Comparison of ENCODE assay signal across 8 mouse cellular contexts in genomic region chr2:119594113-119594981, GRCm38 (mm10). TPM values are rescaled to one million over a fixed set of nuclear protein-coding genes. Genes with fewer than 3 reads are reported as not detected.
DNase-seq lines count a peak whose midpoint lies in the region; ATAC-seq and TF ChIP-seq lines count a peak whose summit lies in the region.

No protein-coding gene starts in this region.

- peaks cover 15% of the 10 kb centered on the region for H3K4me1 ChIP-seq in forebrain, embryonic 10.5 days
- peaks cover 27% of the 10 kb centered on the region for H3K4me1 ChIP-seq in heart, embryonic 15.5 days (replicated peaks)
- peaks cover 15 to 18% of the 10 kb centered on the region in 2 experiments for H3K4me1 ChIP-seq in liver, embryonic 14.5 days (replicated peaks; ENCODE audit: control insufficient read depth in 2 of 2, insufficient read depth in 2 of 2, low read length in 1 of 2)
- peaks cover 8% of the 10 kb centered on the region; the same call in 1 of the 2 replicates for H3K4me1 ChIP-seq in neural tube, embryonic 11.5 days (ENCODE audit: control insufficient read depth, insufficient read depth, low read length)
- H3K4me1 ChIP-seq in stomach, postnatal 0 days (replicated peaks; ENCODE audit: control insufficient read depth, insufficient read depth), result no peaks in the 10 kb centered on the region

- under 1% methylated on average over 61 of the region's 61 CpGs for WGBS in forebrain, embryonic 10.5 days
- under 1% methylated on average over 61 of the region's 61 CpGs for WGBS in heart, embryonic 15.5 days
- WGBS in liver, embryonic 14.5 days (ENCODE audit: insufficient replicate concordance), result under 1% methylated on average over 61 of the region's 61 CpGs
- WGBS in neural tube, embryonic 11.5 days, result under 1% methylated on average over 61 of the region's 61 CpGs
- WGBS in stomach, postnatal 0 days, result under 1% methylated on average over 60 of the region's 61 CpGs

- H3K9ac ChIP-seq in heart, embryonic 15.5 days, result peak overlapping the region; percentile 76
- H3K9ac ChIP-seq in liver, embryonic 14.5 days (replicated peaks), result peak overlapping the region; percentile 91
- H3K9ac ChIP-seq in neural tube, embryonic 11.5 days (ENCODE audit: low read length), result peak overlapping the region; percentile 92
- peak overlapping the region; percentile 98 for H3K9ac ChIP-seq in stomach, postnatal 0 days (ENCODE audit: low read length)

- H3K9me3 ChIP-seq in forebrain, embryonic 10.5 days, result no peaks in the 10 kb centered on the region
- no peaks in the 10 kb centered on the region for H3K9me3 ChIP-seq in heart, embryonic 15.5 days (replicated peaks)
- no peaks in the 10 kb centered on the region for H3K9me3 ChIP-seq in liver, embryonic 14.5 days (ENCODE audit: control insufficient read depth, low read length)
- no peaks in the 10 kb centered on the region for H3K9me3 ChIP-seq in neural tube, embryonic 11.5 days (ENCODE audit: control insufficient read depth, low read length)
- H3K9me3 ChIP-seq in stomach, postnatal 0 days (ENCODE audit: control insufficient read depth, low read length), result no peaks in the 10 kb centered on the region

- peak overlapping the region; percentile 67 for H3K4me3 ChIP-seq in forebrain, embryonic 10.5 days
- peak overlapping the region; percentile 77 for H3K4me3 ChIP-seq in heart, embryonic 15.5 days
- peak overlapping the region; percentile 92 for H3K4me3 ChIP-seq in liver, embryonic 14.5 days (ENCODE audit: insufficient read depth in 1 of 2, low read depth in 2 of 2, low read length in 2 of 2)
- H3K4me3 ChIP-seq in neural tube, embryonic 11.5 days (ENCODE audit: low read depth, low read length), result peak overlapping the region; percentile 65
- peak overlapping the region; percentile 98 for H3K4me3 ChIP-seq in stomach, postnatal 0 days (ENCODE audit: low read depth, low read length)

- peak; percentile 87 to 93 for DNase-seq in CD8-positive naive resting alpha-beta T cell, adult 2 months (ENCODE audit: low read depth in 2 of 2, low spot score in 2 of 2)
- peak; percentile 96 for DNase-seq in c-Kit-positive CD71-negative TER-119-negative erythroid progenitor cells, embryonic 14.5 days (ENCODE audit: low read depth)
- DNase-seq in forebrain, embryonic 10.5 days (ENCODE audit: extremely low spot score, low spot score), result peak; percentile 94
- DNase-seq in kidney, postnatal 25 days, result peak; percentile 98 to 100
- DNase-seq in liver, embryonic 14.5 days (ENCODE audit: low read depth in 3 of 3, low spot score in 3 of 3), result peak; percentile 94 to 97 (median 96)
- peak; percentile 97 for DNase-seq in neural tube, embryonic 11.5 days (ENCODE audit: low spot score)
- peak; percentile 97 for DNase-seq in stomach, postnatal 0 days (ENCODE audit: low spot score)

- peaks cover 41% of the 10 kb centered on the region for H3K36me3 ChIP-seq in forebrain, embryonic 10.5 days (replicated peaks)
- peaks cover 28% of the 10 kb centered on the region for H3K36me3 ChIP-seq in heart, embryonic 15.5 days
- H3K36me3 ChIP-seq in liver, embryonic 14.5 days (replicated peaks; ENCODE audit: control insufficient read depth, insufficient read depth, low read depth), result peaks cover 30% of the 10 kb centered on the region
- peaks cover 5% of the 10 kb centered on the region for H3K36me3 ChIP-seq in neural tube, embryonic 11.5 days (ENCODE audit: control insufficient read depth, insufficient read depth, low read length)
- H3K36me3 ChIP-seq in stomach, postnatal 0 days (ENCODE audit: control insufficient read depth, insufficient read depth, low read length), result 0 out of 2 replicates have a peak, but pooled peaks cover 3% of the 10 kb centered on the region

- TF ChIP-seq CTCF in liver, embryonic 14.5 days (IDR thresholded peaks at IDR 0.05; ENCODE audit: low read depth), result 0 out of 2 replicates have a peak, but pooled peaks have one; percentile 1
- peak; percentile 35; the same call in 1 of the 2 replicates for TF ChIP-seq CTCF in stomach, postnatal 0 days (IDR thresholded peaks at IDR 0.05; ENCODE audit: low read depth)

- H3K27ac ChIP-seq in forebrain, embryonic 10.5 days, result peak overlapping the region; percentile 97
- peak overlapping the region; percentile 96 for H3K27ac ChIP-seq in heart, embryonic 15.5 days
- peak overlapping the region; percentile 91 for H3K27ac ChIP-seq in liver, embryonic 14.5 days
- H3K27ac ChIP-seq in neural tube, embryonic 11.5 days (ENCODE audit: low read depth, low read length), result peak overlapping the region; percentile 69
- H3K27ac ChIP-seq in stomach, postnatal 0 days (replicated peaks), result peak overlapping the region; percentile 99

- peak overlapping the region; percentile 63 for H3K4me2 ChIP-seq in heart, embryonic 15.5 days
- H3K4me2 ChIP-seq in liver, embryonic 14.5 days (ENCODE audit: low read depth), result peak overlapping the region; percentile 77
- H3K4me2 ChIP-seq in neural tube, embryonic 11.5 days (ENCODE audit: low read depth), result peak overlapping the region; percentile 70
- peak overlapping the region; percentile 63 for H3K4me2 ChIP-seq in stomach, postnatal 0 days (replicated peaks; ENCODE audit: low read depth)

- H3K27me3 ChIP-seq in forebrain, embryonic 10.5 days (ENCODE audit: poor library complexity, severe bottlenecking), result no peaks in the 10 kb centered on the region
- no peaks in the 10 kb centered on the region for H3K27me3 ChIP-seq in heart, embryonic 15.5 days
- H3K27me3 ChIP-seq in liver, embryonic 14.5 days (ENCODE audit: control insufficient read depth, insufficient read depth, low read length), result peaks cover 2% of the 10 kb centered on the region; the same call in 1 of the 2 replicates
- H3K27me3 ChIP-seq in neural tube, embryonic 11.5 days (ENCODE audit: control insufficient read depth, insufficient read depth, low read length), result no peaks in the 10 kb centered on the region
- H3K27me3 ChIP-seq in stomach, postnatal 0 days (ENCODE audit: control insufficient read depth, insufficient read depth, low read length), result no peaks in the 10 kb centered on the region

- ATAC-seq in heart, embryonic 15.5 days (replicated peaks; ENCODE audit: insufficient number of reproducible peaks, insufficient read depth, low FRiP score, low read depth), result peak; percentile 95
- ATAC-seq in liver, embryonic 14.5 days (ENCODE audit: insufficient read depth), result peak; percentile 96
- peak; percentile 98 for ATAC-seq in neural tube, embryonic 11.5 days (ENCODE audit: insufficient read depth, low FRiP score, low TSS enrichment)
- peak; percentile 95 for ATAC-seq in stomach, postnatal 0 days (ENCODE audit: low FRiP score, low TSS enrichment)

- TF ChIP-seq EP300 in liver, embryonic 14.5 days (IDR thresholded peaks at IDR 0.05; ENCODE audit: low read depth), result peak; percentile 58; the same call in 1 of the 2 replicates
- TF ChIP-seq EP300 in stomach, postnatal 0 days (optimal IDR thresholded peaks at IDR 0.05), result peak; percentile 88

RNA-seq across cellular contexts. Expression of gene Nusap1, which starts 23.8 kb away (rescaled TPM):
- polyA plus RNA-seq in forebrain, embryonic 10.5 days (2016; fragmentation: Nextera tagmentation; extraction: Ambion mirVana), result 98.4 and 100 TPM in 2 replicates
- polyA plus RNA-seq in heart, embryonic 15.5 days (2015; fragmentation: Nextera tagmentation; extraction: Ambion mirVana), result 43.1 and 45.1 TPM in 2 replicates
- 24.3 and 45.1 TPM in 2 replicates for polyA plus RNA-seq in liver, embryonic 14.5 days (2012; rRNA removed)
- 88.3 and 88.4 TPM in 2 replicates for polyA plus RNA-seq in liver, embryonic 14.5 days (2014; fragmentation: Nextera tagmentation; extraction: Ambion mirVana)
- 72.3 and 76.5 TPM in 2 replicates for polyA plus RNA-seq in neural tube, embryonic 11.5 days (2014; fragmentation: Nextera tagmentation; extraction: Ambion mirVana)
- polyA plus RNA-seq in stomach, postnatal 0 days (2015; fragmentation: Nextera tagmentation; extraction: Ambion mirVana), result 17.6 and 23.7 TPM in 2 replicates

RNA-seq across cellular contexts. Expression of gene Oip5, which starts 23.9 kb away (rescaled TPM):
- 43.2 and 47.5 TPM in 2 replicates for polyA plus RNA-seq in forebrain, embryonic 10.5 days (2016; fragmentation: Nextera tagmentation; extraction: Ambion mirVana)
- polyA plus RNA-seq in heart, embryonic 15.5 days (2015; fragmentation: Nextera tagmentation; extraction: Ambion mirVana), result 16.4 and 17.0 TPM in 2 replicates
- polyA plus RNA-seq in liver, embryonic 14.5 days (2012; rRNA removed), result 22.6 and 23.9 TPM in 2 replicates
- polyA plus RNA-seq in liver, embryonic 14.5 days (2014; fragmentation: Nextera tagmentation; extraction: Ambion mirVana), result 30.1 and 37.8 TPM in 2 replicates
- 25.9 and 26.8 TPM in 2 replicates for polyA plus RNA-seq in neural tube, embryonic 11.5 days (2014; fragmentation: Nextera tagmentation; extraction: Ambion mirVana)
- polyA plus RNA-seq in stomach, postnatal 0 days (2015; fragmentation: Nextera tagmentation; extraction: Ambion mirVana), result 8.5 and 9.3 TPM in 2 replicates

RNA-seq across cellular contexts. Expression of gene Chp1, which starts 46.9 kb away (rescaled TPM):
- polyA plus RNA-seq in forebrain, embryonic 10.5 days (2016; fragmentation: Nextera tagmentation; extraction: Ambion mirVana), result 50.6 and 51.5 TPM in 2 replicates
- polyA plus RNA-seq in heart, embryonic 15.5 days (2015; fragmentation: Nextera tagmentation; extraction: Ambion mirVana), result 47.2 and 50.3 TPM in 2 replicates
- polyA plus RNA-seq in liver, embryonic 14.5 days (2012; rRNA removed), result 28.1 and 31.3 TPM in 2 replicates
- polyA plus RNA-seq in liver, embryonic 14.5 days (2014; fragmentation: Nextera tagmentation; extraction: Ambion mirVana), result 47.5 and 49.3 TPM in 2 replicates
- polyA plus RNA-seq in neural tube, embryonic 11.5 days (2014; fragmentation: Nextera tagmentation; extraction: Ambion mirVana), result 69.4 and 72.8 TPM in 2 replicates
- 127 and 134 TPM in 2 replicates for polyA plus RNA-seq in stomach, postnatal 0 days (2015; fragmentation: Nextera tagmentation; extraction: Ambion mirVana)

RNA-seq across cellular contexts. Expression of gene Exd1, which starts 46.9 kb away (rescaled TPM):
- 0.73 and 0.82 TPM in 2 replicates for polyA plus RNA-seq in forebrain, embryonic 10.5 days (2016; fragmentation: Nextera tagmentation; extraction: Ambion mirVana)
- polyA plus RNA-seq in heart, embryonic 15.5 days (2015; fragmentation: Nextera tagmentation; extraction: Ambion mirVana), result 0.21 and 0.27 TPM in 2 replicates
- polyA plus RNA-seq in liver, embryonic 14.5 days (2012; rRNA removed), result 0.11 and 0.12 TPM in 2 replicates
- polyA plus RNA-seq in liver, embryonic 14.5 days (2014; fragmentation: Nextera tagmentation; extraction: Ambion mirVana), result 0.14 and 0.15 TPM in 2 replicates
- 0.57 and 0.65 TPM in 2 replicates for polyA plus RNA-seq in neural tube, embryonic 11.5 days (2014; fragmentation: Nextera tagmentation; extraction: Ambion mirVana)
- 0.16 and 0.35 TPM in 2 replicates for polyA plus RNA-seq in stomach, postnatal 0 days (2015; fragmentation: Nextera tagmentation; extraction: Ambion mirVana)

Comparison
In these comparisons a context has a peak if more than half of its experiments do, and no peak if none do; other contexts are left out.
1. Peak in every context shown above with its lines: DNase-seq, ATAC-seq, H3K4me3 ChIP-seq and H3K27ac ChIP-seq.